Mouse (Mus musculus) spleen, adult 2 months (tissue): ENCODE measurements around the gene Trim11. TPM values are rescaled to one million over a fixed set of nuclear protein-coding genes. Genes with fewer than 3 reads are reported as not detected.

Experiments used
- DNase-seq, 2 experiments: peaks; one replicate each; pipeline versions ENCODE4 v3.0.0 to v3.0.0-alpha.2; 2012 to 2021; ENCODE audit warnings: low spot score in 2 of 2, low read depth in 1 of 2
- H3K27ac ChIP-seq: fragments of 200-500 bp; 2 replicates; pipeline ENCODE4 v1.5.1; 2012; ENCODE audit warnings: low read length, inconsistent platforms; ENCODE audit not compliant: insufficient read depth
- H3K27me3 ChIP-seq: fragments of 200-500 bp; 2 replicates; pipeline ENCODE4 v1.6.1; 2012; ENCODE audit warnings: mild to moderate bottlenecking, moderate library complexity, low read length, inconsistent platforms; ENCODE audit not compliant: control insufficient read depth, insufficient read depth
- H3K36me3 ChIP-seq: fragments of 200-500 bp; 2 replicates; pipeline ENCODE4 v1.6.1; 2012; ENCODE audit warnings: mild to moderate bottlenecking, low read length, inconsistent platforms; ENCODE audit not compliant: control insufficient read depth, insufficient read depth
- H3K4me1 ChIP-seq: fragments of 200-500 bp; 2 replicates; pipeline ENCODE4 v1.6.1; 2011; ENCODE audit warnings: inconsistent platforms; ENCODE audit not compliant: control insufficient read depth, insufficient read depth, insufficient read length
- H3K4me3 ChIP-seq: fragments of 200-500 bp; 2 replicates; pipeline ENCODE4 v1.5.1; 2011; ENCODE audit warnings: mild to moderate bottlenecking, inconsistent platforms; ENCODE audit not compliant: insufficient read depth, insufficient read length; ENCODE audit errors: extremely low read depth
- CTCF ChIP-seq: fragments of 200-500 bp; IDR thresholded peaks from 2 replicates; pipeline ENCODE4 v1.5.1; 2011; ENCODE audit warnings: mild to moderate bottlenecking, inconsistent platforms; ENCODE audit not compliant: insufficient read depth, insufficient read length, insufficient replicate concordance; ENCODE audit errors: extremely low read depth
- POLR2A ChIP-seq: fragments of 200-500 bp; IDR thresholded peaks from 2 replicates; pipeline ENCODE4 v1.6.1; 2011; ENCODE audit warnings: low read depth, low read length, inconsistent platforms
- WGBS: fragments of 180-500 bp; shearing (Covaris S2); methylation state at CpG from one replicate; pipeline ENCODE4 v1.1.7; 2018; 5-methylcytosine and 5-hydroxymethylcytosine counted together
- polyA plus RNA-seq: library from polyadenylated mRNA; depleted of rRNA; stranded (reverse); fragments of >200 nt; gene quantifications from 2 replicates; pipeline ENCODE4 v1.2.3, GENCODE M21; 2012

Gene Trim11
- polyA plus RNA-seq, 1 experiment = 55.6 TPM

DNA sequence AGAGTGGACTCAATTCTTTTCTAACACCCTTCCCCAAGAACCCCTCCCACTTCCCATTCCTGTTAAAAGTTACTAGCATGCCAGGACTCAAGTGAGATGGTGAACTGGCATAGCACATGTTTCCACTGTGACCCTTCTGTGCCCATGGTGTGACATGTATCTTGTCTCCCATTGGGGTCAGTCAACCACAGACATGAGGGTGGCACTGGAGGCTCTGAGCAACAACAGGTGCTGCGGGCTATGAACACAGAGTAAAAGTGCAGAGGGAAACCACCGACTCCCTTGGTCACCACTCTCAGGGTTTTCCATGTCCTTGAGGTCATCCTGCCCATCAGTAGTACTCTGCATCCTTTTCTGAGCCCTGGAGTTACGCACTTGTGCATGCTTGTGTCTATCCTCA lies 6.1 kb upstream of the Trim11 start:
- no peak for DNase-seq
- peaks cover 6% of the 10 kb centered on the region for H3K36me3 ChIP-seq
- H3K4me3 ChIP-seq = no peak overlapping the region
- no peaks in the 10 kb centered on the region for H3K27me3 ChIP-seq
- H3K4me1 ChIP-seq = no peaks in the 10 kb centered on the region
- H3K27ac ChIP-seq = no peak overlapping the region
- 73% methylated on average over 3 of the region's 3 CpGs for WGBS
- no peak for TF ChIP-seq POLR2A
- TF ChIP-seq CTCF = no peak

DNA sequence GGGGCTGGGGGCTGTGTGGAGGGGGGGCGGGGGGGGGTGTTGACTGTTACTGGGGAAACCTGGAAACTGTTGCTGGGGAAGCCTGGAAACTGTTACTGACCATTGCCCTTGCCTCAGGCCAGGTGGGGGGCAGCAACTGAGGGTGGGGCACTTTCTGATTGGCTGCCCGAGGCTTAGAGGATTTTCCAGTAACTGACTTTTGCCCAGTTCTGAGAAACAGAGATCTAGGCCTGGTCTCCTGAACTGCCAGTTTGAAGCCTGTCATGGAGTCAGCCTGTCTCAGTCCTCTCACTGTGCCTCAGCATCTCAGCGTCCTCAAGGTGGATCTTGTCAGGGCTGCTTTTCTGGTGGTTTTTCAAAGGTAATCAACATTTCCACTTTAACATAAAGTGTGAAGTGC lies 3.5 kb upstream of the Trim11 start:
- WGBS = 85% methylated on average over 3 of the region's 3 CpGs
- peaks cover 2% of the 10 kb centered on the region; the same call in 1 of the 2 replicates for H3K4me1 ChIP-seq
- no peak overlapping the region for H3K4me3 ChIP-seq
- no peak overlapping the region for H3K27ac ChIP-seq
- H3K27me3 ChIP-seq = no peaks in the 10 kb centered on the region
- H3K36me3 ChIP-seq = peaks cover 6% of the 10 kb centered on the region
- TF ChIP-seq POLR2A = no peak
- TF ChIP-seq CTCF = no peak
- DNase-seq = no peak

DNA sequence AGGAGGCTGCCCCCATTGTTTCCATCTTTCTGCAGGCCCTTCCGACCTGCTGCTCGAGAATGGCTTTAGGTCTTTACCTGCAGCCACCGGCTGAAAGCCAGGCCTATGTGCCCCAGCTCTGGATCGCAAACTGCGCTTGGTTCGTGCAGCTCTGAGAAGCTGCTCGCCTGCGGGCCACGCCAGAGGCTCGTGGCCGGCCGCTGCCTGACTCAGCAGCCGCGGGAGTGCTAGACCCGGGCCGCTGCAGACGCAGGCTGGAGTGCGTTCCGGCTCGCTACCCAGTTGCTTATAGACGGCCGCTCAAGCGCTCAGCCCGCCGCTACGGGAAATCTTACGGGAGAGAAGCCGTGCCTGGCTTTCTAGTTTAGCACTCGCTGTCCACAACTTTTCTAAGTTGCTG lies 743 bp upstream of the Trim11 start:
- Histone ChIP-seq H3K27ac (peak overlapping the region; percentile 89), H3K4me3 (peak overlapping the region; percentile 98), H3K4me1 (peaks cover 19% of the 10 kb centered on the region; the same call in 1 of the 2 replicates), H3K36me3 (0 out of 2 replicates have a peak, but pooled peaks cover 1% of the 10 kb centered on the region), H3K27me3 (no peaks in the 10 kb centered on the region)
- WGBS = under 1% methylated on average over 29 of the region's 29 CpGs
- DNase-seq = no peak
- TF ChIP-seq POLR2A = no peak
- no peak for TF ChIP-seq CTCF

DNA sequence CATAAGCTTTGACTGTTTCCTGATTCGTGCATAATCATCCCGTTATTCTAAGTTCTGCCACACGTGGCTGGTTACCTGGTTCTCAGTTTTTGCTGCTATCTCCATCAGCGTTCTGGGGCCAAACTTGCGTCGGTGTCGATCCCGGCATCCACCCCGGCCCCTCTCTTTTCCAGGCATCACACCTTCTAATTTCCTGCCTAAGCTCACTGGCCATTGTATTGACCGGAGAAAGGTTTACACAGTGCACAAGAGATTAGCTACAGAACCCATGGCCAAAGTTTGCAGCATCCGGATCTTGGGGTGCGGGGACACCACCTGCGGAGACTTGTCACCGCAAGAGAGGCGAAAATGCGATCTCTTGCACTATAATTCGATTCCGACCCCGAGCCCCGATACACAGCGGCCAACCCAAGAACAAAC lies 276 bp upstream of the Trim11 start:
- under 1% methylated on average over 21 of the region's 21 CpGs for WGBS
- no peaks in the 10 kb centered on the region for H3K27me3 ChIP-seq
- H3K36me3 ChIP-seq = peaks cover under 1% of the 10 kb centered on the region; the same call in 1 of the 2 replicates
- TF ChIP-seq POLR2A = no peak
- peak overlapping the region; percentile 89 for H3K27ac ChIP-seq
- H3K4me3 ChIP-seq = peak overlapping the region; percentile 98
- DNase-seq = no peak
- peaks cover 23% of the 10 kb centered on the region; the same call in 1 of the 2 replicates for H3K4me1 ChIP-seq

DNA sequence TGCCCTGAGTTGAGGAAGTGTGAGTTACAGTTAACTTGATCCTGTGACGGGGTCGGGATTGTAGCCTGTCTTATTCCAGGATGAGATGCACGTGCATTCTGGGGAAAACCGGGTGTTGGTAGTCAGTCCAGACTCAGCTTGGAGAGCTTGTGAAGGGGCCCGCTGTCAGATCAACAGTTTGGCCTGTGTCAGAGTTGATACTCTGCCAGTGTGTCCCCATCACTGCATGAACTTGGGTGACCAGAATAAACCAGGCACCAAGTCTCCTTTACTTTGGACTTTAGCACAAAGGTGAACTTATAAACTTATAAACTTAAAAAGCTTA lies 775 bp downstream of the Trim11 start:
- under 1% methylated on average over 5 of the region's 5 CpGs for WGBS
- TF ChIP-seq POLR2A (no peak), CTCF (no peak)
- peaks cover 3% of the 10 kb centered on the region for H3K36me3 ChIP-seq
- H3K27me3 ChIP-seq = no peaks in the 10 kb centered on the region
- peak overlapping the region; percentile 89 for H3K27ac ChIP-seq
- DNase-seq = no peak
- H3K4me1 ChIP-seq = peaks cover 26% of the 10 kb centered on the region; the same call in 1 of the 2 replicates
- peak overlapping the region; percentile 98 for H3K4me3 ChIP-seq

DNA sequence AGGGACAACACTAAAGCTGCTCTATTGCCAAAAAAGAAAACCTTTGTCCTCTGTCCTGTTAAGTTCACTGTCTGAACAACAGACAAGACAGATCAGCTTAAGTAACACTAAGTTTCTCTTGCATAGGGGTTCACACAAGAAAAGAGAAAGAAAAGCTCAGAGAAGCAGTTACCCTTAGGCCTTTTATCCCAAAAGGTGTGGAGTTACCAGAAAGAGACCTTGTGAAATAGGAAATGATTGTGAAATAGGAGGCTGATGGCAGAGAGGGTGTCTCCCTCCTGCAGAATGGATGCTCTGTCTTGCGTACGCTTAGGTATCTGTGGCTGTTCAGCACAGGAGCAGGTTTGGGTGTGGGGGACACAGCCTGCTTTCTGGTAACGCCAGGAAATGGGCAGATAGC lies 1.3 kb downstream of the Trim11 start:
- Histone ChIP-seq H3K4me1 (peaks cover 26% of the 10 kb centered on the region; the same call in 1 of the 2 replicates), H3K36me3 (peaks cover 6% of the 10 kb centered on the region), H3K27me3 (no peaks in the 10 kb centered on the region), H3K27ac (no peak overlapping the region), H3K4me3 (peak overlapping the region; percentile 98; the same call in 1 of the 2 replicates)
- DNase-seq = no peak
- 37% methylated on average over 3 of the region's 3 CpGs for WGBS
- no peak for TF ChIP-seq POLR2A
- TF ChIP-seq CTCF = no peak

DNA sequence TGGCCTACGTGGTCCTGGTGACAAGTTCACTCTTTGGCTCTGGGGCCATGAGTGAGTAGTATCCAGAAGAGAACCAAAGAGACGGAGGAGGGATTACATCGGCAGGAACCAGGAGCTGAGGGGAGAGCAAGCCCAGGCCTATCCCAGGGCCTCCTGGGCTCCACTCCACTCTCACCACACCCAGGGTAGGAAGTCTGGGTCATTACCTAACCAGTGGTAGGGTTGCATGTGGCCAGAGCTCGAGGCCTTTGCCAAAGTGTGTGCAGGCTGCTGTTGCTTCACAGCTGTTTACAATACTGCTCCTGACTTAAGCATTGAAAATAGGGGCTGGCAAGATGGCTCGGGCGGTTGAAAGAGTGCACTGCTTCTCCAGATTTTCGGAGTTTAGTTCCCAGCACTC lies 1.8 kb downstream of the Trim11 start:
- H3K4me1 ChIP-seq = peaks cover 26% of the 10 kb centered on the region; the same call in 1 of the 2 replicates
- WGBS = 63% methylated on average over 7 of the region's 7 CpGs
- no peak for TF ChIP-seq POLR2A
- no peak for TF ChIP-seq CTCF
- peak overlapping the region; percentile 25 for H3K4me3 ChIP-seq
- H3K27ac ChIP-seq = no peak overlapping the region
- H3K36me3 ChIP-seq = peaks cover 9% of the 10 kb centered on the region
- no peak for DNase-seq
- no peaks in the 10 kb centered on the region for H3K27me3 ChIP-seq

DNA sequence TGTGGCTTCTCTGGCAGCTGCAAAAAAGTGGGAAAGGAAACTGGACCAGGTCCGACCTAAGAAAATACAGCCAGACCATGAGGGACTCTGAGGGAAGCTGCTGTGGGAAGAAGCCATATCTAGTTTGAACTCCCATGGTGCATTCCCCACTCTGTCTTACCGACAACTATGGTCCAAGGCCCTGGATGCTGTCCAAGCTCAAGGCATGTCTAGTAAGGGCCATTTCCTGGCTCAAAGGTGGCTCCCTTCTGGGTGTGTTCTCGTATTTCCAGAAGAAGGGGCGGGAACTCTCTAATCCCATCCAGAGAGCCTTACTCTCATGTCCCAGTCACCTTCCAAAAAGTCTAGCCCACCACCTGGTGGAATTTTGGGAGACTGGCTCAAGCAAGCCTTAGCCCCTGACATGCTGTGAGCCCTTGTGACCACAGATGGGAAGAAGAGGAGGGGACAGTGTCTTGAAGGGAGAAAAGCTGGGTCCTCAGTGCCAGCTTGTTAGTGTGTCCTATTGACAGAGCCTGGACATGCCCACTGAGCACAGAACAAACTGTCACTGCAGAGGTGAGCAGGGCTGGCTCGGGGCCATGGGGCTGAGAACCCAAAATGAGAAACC lies 2.6 kb downstream of the Trim11 start:
- no peak overlapping the region for H3K27ac ChIP-seq
- H3K4me3 ChIP-seq = no peak overlapping the region
- DNase-seq = no peak
- peaks cover 26% of the 10 kb centered on the region; the same call in 1 of the 2 replicates for H3K4me1 ChIP-seq
- no peaks in the 10 kb centered on the region for H3K27me3 ChIP-seq
- 73% methylated on average over 5 of the region's 5 CpGs for WGBS
- peaks cover 14% of the 10 kb centered on the region for H3K36me3 ChIP-seq
- no peak for TF ChIP-seq POLR2A
- TF ChIP-seq CTCF = no peak
